Mouse (Mus musculus): ENCODE measurements around the gene Dbr1.

Dbr1 gene

DNA sequence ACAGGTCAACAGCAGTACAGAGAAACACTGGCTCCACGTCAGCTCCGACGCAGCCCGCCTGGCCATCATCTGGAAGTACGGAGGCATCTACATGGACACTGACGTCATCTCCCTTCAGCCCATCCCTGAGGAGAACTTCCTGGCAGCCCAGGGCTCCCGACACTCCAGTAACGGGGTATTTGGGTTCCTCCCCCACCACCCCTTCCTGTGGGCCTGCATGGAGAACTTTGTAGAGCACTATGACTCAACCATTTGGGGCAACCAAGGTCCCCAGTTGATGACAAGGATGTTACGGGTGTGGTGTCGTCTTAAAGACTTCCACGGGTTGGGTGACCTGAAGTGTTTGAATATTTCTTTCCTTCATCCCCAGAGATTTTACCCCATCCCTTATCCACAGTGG, 44.6 kb downstream of the Dbr1 start:
- no peak for DNase-seq

DNA sequence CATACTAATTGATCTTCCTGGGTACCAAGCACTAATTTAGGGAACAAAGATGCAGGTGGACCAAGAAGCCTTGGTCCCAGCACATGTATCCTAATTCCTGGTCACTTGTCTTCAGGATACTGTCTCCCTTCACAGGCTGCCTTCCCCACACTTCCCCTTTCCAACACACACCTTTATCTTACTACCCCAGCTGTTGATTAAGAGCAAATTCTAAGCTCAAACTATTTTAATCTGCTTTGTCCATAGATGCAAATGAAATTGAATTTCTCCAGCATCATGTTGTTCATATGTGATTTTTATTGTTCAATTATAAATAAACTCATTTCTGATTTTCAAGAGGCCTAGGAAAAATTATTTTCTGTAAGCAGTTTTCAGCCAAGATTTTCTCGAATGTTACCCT, 46.4 kb downstream of the Dbr1 start:
- no peak for DNase-seq

DNA sequence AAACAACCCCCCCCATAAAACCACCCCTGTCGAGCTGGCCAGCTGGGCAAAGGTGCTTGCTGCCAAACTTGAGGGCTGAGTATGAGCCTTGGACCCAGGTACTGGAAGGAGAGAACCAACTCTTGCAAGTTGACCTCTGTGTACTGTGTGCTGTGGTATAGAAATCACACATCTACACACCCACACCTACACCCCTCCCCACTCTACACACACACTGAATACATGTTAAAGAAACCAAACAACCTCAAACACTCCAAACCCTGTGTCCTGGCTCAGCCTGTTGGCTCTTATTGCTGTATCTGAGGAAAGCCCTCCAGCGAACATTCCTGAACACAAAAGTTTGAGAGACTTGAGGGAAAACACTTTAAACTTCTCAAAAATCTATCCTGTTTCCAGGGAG, 47.4 kb downstream of the Dbr1 start:
- no peak for DNase-seq

DNA sequence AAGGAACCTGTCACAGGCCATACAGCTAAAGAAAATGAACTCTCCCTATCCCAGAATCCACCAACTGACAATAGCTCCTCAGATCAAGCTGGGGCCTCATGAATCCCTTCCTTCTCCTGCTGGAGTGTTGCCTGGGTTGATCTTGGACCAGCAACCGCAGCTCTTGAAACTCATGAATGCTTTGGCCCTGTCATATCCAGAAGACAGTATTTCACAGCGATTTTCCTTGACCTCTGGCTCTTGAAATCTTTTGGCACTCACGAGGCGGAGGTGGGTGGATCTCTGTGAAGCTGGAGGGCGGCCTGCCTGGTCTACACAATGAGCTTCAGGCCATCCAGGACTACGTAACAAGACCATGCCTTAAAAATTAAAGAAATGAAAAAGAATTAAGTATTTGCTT, 48.5 kb downstream of the Dbr1 start:
- DNase-seq, result no peak

DNA sequence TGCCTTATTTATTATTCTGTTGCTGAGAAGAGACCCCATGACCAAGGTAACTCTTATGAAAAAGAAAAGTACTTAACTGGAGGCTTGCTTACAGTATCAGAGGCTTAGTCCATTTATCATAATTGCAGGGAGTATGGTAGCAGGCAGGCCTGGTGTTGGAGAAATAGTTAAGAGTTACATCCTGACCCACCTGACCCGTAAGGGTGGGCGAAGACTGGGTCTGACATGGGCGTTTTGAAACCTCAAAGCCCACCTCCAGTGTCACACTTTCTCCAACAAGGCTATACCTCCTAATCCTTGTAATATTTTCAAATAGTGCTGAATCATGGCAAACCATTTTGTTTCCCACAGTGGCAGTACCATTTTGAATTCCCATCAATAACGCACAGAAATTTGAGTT, 53.0 kb downstream of the Dbr1 start:
- DNase-seq, result peak in 1 of 2 experiments; percentile 10

DNA sequence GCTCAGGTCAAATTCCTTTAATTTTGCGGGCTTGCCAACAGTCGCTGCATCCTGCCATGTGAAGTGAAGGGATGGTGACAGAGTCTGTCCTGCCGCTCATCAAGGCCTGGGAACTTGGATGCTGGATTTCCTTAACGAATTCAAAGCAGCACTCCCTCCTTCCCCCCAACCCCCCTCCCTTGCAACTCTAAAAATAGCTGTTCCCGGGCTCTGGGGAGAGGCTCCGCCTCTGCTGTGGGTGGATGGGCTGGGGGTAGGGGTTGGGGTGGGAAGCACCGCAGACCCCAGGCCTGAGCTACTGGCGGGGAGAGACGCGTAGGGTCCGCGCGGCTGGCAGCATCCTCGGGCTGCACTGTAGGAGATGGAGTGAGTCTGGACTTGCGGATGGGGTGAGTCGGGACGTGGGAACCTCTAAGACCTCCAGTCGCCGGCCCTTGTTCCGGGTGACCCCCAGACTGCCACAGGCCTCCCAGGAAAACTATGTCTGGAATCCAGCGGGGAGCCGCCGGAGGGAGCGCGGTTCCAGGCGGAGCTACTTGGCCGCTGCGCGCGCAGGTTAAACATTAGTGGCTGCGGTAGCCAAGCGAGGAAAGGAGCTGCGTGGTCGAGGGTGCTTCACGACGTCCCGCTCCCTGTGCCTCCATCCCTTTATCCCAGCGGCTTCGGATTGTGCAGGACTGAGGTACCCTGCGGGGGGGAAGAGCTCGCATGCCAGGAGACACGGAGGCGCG, 53.8 kb downstream of the Dbr1 start, which contains the start of gene Dzip1l:
Gene Dzip1l (plus strand): TSS at position 216 of the 731 bp plus-strand sequence.
- DNase-seq, result peak; percentile 74 to 77

DNA sequence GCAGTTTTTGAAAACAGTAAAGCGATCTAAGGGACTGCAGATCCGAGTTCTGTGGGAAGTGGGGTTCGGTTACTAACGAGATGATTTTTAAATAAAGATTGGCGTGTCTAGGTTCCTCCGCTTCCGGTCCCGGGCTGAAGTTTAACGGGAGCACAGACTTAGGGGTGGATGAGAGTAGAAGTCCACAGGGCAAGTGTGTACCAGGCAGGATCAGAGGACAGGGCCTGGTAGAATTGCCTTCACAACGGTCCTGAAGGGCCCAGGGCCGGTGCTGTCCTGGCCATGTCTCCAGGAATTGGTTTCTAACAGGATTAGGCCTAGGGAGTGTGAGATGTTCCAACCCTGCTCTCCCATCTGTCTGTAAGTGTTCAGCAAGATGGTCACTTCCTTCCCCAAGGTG, 54.5 kb downstream of the Dbr1 start:
- peak in 1 of 2 experiments; percentile 22 for DNase-seq

DNA sequence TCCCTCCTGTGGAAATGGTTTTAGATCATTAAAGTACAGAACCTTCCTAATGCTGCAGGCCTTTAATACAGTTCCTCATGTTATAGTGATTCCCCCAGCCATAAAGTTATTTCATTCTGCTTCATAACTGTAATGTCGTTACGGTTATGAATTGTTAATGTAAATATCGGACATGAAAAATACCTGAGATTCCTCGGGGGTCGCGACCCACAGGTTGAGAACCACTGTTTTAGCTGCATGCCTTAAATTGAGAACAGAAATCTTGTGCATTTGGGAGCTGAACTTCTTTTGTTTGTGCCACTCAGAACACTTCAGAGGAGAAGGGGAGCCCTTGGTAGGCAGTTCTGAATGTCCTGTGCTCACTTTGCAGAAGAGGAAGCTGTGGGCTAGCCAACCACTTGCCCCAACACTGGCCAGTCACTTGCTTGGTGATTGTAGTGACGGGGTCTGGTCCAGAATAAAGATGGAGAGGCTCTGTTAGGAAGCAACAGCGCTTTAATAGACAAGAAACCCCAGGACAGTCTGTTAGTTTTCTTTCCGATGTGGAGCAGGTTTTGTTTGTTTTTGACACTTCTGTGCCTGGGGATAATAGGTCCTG, 55.0 kb downstream of the Dbr1 start:
- peak in 1 of 2 experiments; percentile 22 for DNase-seq

DNA sequence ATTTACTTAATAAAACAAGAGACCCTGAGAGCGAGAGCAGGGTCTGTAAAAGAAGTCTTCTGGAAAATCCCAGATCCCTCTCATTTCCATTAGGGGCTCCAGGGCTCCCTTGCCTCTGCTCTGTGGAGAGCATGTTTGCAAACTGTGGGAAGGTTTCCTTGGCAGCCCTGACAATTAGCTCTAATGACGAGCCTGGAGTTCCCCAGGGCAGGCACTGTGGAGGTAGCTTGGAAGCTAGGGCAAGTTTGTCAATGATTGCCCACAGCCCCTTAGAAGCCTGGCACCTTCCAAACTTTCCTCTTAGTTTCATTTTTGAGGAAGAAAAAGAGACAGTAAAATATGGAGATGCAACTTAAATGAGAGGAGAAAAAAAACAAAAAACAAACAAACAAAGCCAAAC, 56.2 kb downstream of the Dbr1 start:
- no peak for DNase-seq

DNA sequence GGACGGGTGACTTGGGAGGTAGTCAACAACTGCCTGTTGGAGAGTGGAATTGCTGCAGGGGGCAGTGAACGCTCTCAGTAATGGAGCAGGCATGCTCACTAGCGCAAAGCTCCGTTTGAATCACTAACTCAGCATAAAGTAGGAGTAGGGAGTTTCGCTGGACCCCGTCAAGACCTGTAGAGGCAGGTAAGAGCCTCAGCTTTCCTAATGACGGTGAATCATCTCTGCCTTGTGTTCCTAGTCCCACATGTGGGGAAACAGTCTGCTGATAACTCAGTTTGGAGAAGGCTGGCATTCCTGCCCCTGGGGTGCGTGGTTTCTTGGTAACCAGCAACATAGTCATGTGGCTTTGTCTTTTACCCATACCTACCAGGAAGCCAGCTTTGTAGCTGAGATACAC, 56.7 kb downstream of the Dbr1 start:
- DNase-seq, result no peak
